Mouse (Mus musculus) A20 (cell line): ENCODE measurements around the gene Gjb6.

Experiments
- DNase-seq: peaks from one replicate; pipeline ENCODE4 v3.0.0-alpha.2; 2011; ENCODE audit warnings: low read depth, low spot score

Gjb6 gene

GRCm38 (mm10) chr14:57084180-57084668 lies 49.2 kb downstream of the Gjb6 start:
- no peak for DNase-seq

- no peak for DNase-seq
Measured at GRCm38 (mm10) chr14:57082863-57083262, 50.5 kb downstream of the Gjb6 start.

DNA sequence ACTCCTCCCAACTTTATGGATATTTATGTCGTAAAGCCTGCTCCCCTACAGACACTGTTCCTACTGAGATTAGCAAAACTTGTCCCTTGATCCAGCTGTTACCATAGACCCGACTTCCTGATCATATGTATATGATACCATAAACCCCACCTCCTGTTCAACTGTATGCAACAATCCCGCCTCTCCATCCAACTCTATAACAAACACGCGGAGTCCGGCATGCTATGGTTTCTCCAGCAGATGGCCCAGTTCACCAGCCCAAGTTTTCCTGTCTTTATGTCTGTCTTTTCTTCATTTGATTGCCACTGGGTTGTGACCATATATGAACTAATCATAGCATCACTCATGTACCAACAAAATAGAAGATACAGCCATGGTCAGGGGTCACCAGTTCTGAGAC lies 57.9 kb downstream of the Gjb6 start:
- DNase-seq, result no peak
